Mouse (Mus musculus): ENCODE results near the gene Ncbp3.

- no peak for TF ChIP-seq CTCF (IDR thresholded peaks at IDR 0.05; ENCODE audit: extremely low read depth, insufficient read depth, insufficient read length, insufficient replicate concordance)
- TF ChIP-seq POLR2A (IDR thresholded peaks at IDR 0.05; ENCODE audit: low read depth, low read length) = no peak
Measured at GRCm38 (mm10) chr11:73057701-73058100, 10.1 kb downstream of the Ncbp3 start.
